Mouse (Mus musculus) spleen, adult 10 weeks (tissue): Measurements from ENCODE around the gene Dennd2d. TPM values are rescaled to one million over a fixed set of nuclear protein-coding genes. Genes with fewer than 3 reads are reported as not detected.

Experiments
- polyA plus RNA-seq: library from polyadenylated mRNA; stranded (reverse); fragments of 350-450 nt; fragmentation: Illumina TruSeq; extraction: RNeasy Lipid Tissue Mini Kit (QIAGEN cat#74804); gene quantifications from one replicate; pipeline ENCODE4 v1.2.3, GENCODE M21; 2015; ENCODE audit warnings: low replicate concordance; ENCODE audit not compliant: insufficient read depth

Dennd2d gene
- 167 TPM for polyA plus RNA-seq

DNA sequence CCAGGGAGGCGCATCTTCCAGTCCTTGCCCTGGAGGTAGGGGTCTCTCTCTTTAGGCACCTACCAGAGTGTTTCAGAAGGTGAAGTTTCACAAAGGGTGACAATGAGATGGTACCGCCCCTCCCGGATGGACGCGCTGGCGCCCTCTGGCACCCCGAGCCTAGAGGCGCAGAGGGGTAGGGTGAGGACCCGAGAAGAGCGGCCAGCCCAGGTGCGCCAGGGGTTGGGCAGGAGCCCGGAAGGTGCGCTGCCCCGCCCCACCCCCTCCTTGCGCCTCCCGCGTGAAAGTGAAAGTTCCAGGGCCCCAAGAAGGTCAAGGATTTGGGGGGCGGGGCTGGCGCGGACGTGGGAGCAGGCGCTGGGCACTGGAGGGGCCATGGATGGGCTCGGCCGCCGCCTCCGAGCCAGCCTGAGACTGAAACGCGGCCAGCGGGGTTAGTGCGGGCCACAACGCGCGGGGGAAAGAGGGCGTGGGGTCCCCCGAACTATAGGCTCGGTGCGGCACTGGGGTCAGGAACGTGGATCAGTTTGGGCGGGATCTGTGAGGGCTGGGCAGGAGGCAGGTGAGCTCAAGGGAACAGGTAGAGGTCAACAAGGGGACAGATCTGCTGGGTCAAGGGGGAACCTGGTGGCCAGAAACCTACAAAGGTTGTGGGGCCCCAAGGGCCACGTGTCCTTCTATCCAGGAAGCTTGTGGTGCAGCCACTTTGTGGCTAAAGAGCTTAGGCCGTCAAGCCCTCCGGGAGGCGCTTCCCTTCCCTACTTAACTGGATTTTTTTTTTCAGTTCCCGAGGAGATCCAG lies at the start of gene Dennd2d:
Gene Dennd2d (plus strand): TSS at position 125 of the 801 bp plus-strand sequence.

DNA sequence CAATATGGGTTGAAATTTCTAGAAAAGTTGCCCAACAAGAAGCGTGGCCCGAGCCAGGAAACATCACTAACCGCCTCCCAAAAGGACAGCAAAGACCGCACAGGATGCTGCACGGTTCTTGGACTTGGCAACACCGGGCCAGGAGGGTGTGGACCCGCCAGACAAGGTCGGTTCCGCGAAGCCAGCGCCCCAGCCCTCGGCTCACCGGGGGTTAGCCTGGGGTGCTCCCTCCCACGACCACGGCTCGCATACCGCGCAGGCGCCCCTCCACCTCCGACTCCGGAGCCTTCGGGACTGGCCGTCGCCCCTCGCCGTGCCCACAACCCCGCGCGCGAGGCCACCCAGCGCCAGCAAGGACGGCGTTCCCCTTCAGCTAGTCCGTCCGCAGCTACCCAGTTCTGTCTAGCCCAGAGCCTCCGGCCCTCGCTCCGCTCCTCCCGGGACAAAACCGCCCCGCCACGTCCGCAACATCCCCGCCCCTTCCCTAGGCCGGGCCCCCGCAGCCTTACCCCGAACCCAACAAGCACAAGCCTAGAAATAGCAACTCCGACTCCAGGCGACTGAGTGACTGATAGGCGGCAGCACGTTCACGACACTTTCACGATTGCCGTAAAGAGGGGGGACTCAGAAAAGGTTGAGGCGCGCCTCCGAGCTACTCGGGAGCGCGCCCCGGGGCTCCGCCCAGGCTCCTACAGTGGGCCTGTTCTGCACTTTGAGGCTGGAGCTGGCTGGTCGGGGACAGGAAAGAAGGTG lies 65.1 kb downstream of the Dennd2d start, which contains the start of the genes Dram2 and Cept1:
Gene Dram2 (plus strand): TSS at position 628 of the 753 bp plus-strand sequence.
Gene Cept1 (minus strand): TSS at position 632 of the 753 bp plus-strand sequence.

Other genes starting within 250 kb of the Dennd2d start
- 0.37 TPM for gene Chil6, start 76.2 kb upstream of the Dennd2d start, polyA plus RNA-seq
- 141 TPM for gene Dram2, start 65.4 kb downstream of the Dennd2d start, polyA plus RNA-seq
- 144 TPM for gene Cept1, start 65.4 kb downstream of the Dennd2d start, polyA plus RNA-seq
- 83.2 TPM for gene Lrif1, start 202.6 kb downstream of the Dennd2d start, polyA plus RNA-seq